ENCODE assay signal across 9 mouse cellular contexts in the genomic region with DNA sequence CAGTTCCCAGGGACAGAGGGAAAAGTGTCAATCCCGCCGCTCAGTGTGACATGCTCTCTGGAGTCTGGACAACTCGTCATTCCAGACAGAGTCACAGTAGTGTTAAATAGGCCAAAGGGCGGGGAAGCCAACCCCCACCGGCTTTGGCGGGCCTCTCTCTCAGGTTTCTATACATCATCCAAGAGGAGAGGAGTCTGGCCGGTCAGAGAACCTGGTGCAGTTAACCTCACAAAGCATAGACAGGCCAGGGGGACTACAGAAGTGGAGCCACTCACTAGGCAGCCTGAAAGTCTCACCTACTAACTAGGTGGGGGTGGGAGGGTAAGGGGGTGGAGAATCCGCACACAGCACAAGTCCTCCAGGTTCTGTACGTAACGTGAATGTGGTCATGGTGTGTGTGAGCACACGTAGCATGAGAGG.
DNase-seq lines count a peak whose midpoint lies in the region; ATAC-seq and TF ChIP-seq lines count a peak whose summit lies in the region.
"Had no signal": no experiment of that assay in that cellular context is flagged by ENCODE, and none has a peak within 500 bp of the region (broad histone marks: within the 10 kb centered on the region; RNA-seq: fewer than 3 reads in every experiment).

No protein-coding gene starts in this region.

- H3K9ac ChIP-seq in lung, embryonic 14.5 days: peak overlapping the region; percentile 67
- H3K9ac ChIP-seq in hindbrain, postnatal 0 days (replicated peaks; ENCODE audit: low read length): no peak overlapping the region
- no peak overlapping the region for H3K9ac ChIP-seq in liver, embryonic 14.5 days (replicated peaks)

- ATAC-seq in lung, embryonic 14.5 days (ENCODE audit: insufficient read depth): peak; percentile 50; the same call in 1 of the 2 replicates
- peak; percentile 27; the same call in 1 of the 2 replicates for ATAC-seq in hindbrain, postnatal 0 days
- peak; percentile 69 for ATAC-seq in liver, embryonic 14.5 days (ENCODE audit: insufficient read depth)

- TF ChIP-seq POLR2A in embryonic fibroblast, embryonic 13.5 days (IDR thresholded peaks at IDR 0.05; ENCODE audit: low read depth, low read length): peak; percentile 30

- no peaks in the 10 kb centered on the region for H3K27me3 ChIP-seq in lung, embryonic 14.5 days (ENCODE audit: insufficient read depth, low read length)
- H3K27me3 ChIP-seq in hindbrain, postnatal 0 days (ENCODE audit: insufficient read depth, low read length): no peaks in the 10 kb centered on the region
- H3K27me3 ChIP-seq in liver, embryonic 14.5 days (ENCODE audit: control insufficient read depth, insufficient read depth, low read length): no peaks in the 10 kb centered on the region

- H3K4me3 ChIP-seq in lung, embryonic 14.5 days (ENCODE audit: low read depth, low read length): peak overlapping the region; percentile 70
- H3K4me3 ChIP-seq in embryonic fibroblast, embryonic 13.5 days (ENCODE audit: insufficient read depth, low read length): peak overlapping the region; percentile 93
- peak overlapping the region; percentile 27 for H3K4me3 ChIP-seq in hindbrain, postnatal 0 days (ENCODE audit: low read length)
- H3K4me3 ChIP-seq in liver, embryonic 14.5 days (ENCODE audit: insufficient read depth in 1 of 2, low read depth in 2 of 2, low read length in 2 of 2): peak overlapping the region; percentile 27 to 51

- peak; percentile 58 for DNase-seq in lung, embryonic 14.5 days
- DNase-seq in lung, postnatal 14 days: no peak
- DNase-seq in hindbrain, postnatal 0 days (ENCODE audit: low spot score): no peak
- DNase-seq in liver, embryonic 14.5 days (ENCODE audit: low read depth in 3 of 3, low spot score in 3 of 3): no peak
- DNase-seq in yolk sac, embryonic 10.5 days (ENCODE audit: low spot score): peak; percentile 78
- no peak for DNase-seq in frontal cortex, postnatal 36 days (ENCODE audit: low spot score in 2 of 2)
- no peak for DNase-seq in layer of hippocampus, adult 9-10 months (ENCODE audit: low spot score)

- WGBS in lung, embryonic 14.5 days: 3% methylated on average over 11 of the region's 11 CpGs
- WGBS in hindbrain, postnatal 0 days: 3% methylated on average over 10 of the region's 11 CpGs
- 24% methylated on average over 11 of the region's 11 CpGs for WGBS in liver, embryonic 14.5 days (ENCODE audit: insufficient replicate concordance)

- H3K9me3 ChIP-seq in lung, embryonic 14.5 days (ENCODE audit: low read depth, low read length): no peaks in the 10 kb centered on the region
- no peaks in the 10 kb centered on the region for H3K9me3 ChIP-seq in hindbrain, postnatal 0 days (ENCODE audit: low read length)
- H3K9me3 ChIP-seq in liver, embryonic 14.5 days (ENCODE audit: control insufficient read depth, low read length): no peaks in the 10 kb centered on the region

- peaks cover 10% of the 10 kb centered on the region; the same call in 1 of the 2 replicates for H3K4me1 ChIP-seq in lung, embryonic 14.5 days (ENCODE audit: insufficient read depth)
- peaks cover 17% of the 10 kb centered on the region for H3K4me1 ChIP-seq in embryonic fibroblast, embryonic 13.5 days (ENCODE audit: control insufficient read depth, insufficient read depth, low read length)
- H3K4me1 ChIP-seq in hindbrain, postnatal 0 days (ENCODE audit: insufficient read depth, low read length): no peaks in the 10 kb centered on the region
- 0 out of 4 replicates have a peak, but pooled peaks cover 0 to 6% of the 10 kb centered on the region in 2 experiments for H3K4me1 ChIP-seq in liver, embryonic 14.5 days (replicated peaks; ENCODE audit: control insufficient read depth in 2 of 2, insufficient read depth in 2 of 2, low read length in 1 of 2)

- H3K36me3 ChIP-seq in lung, embryonic 14.5 days (ENCODE audit: insufficient read depth): peaks cover 8% of the 10 kb centered on the region; the same call in 1 of the 2 replicates
- no peaks in the 10 kb centered on the region for H3K36me3 ChIP-seq in hindbrain, postnatal 0 days (ENCODE audit: insufficient read depth, low read length)
- no peaks in the 10 kb centered on the region for H3K36me3 ChIP-seq in liver, embryonic 14.5 days (replicated peaks; ENCODE audit: control insufficient read depth, insufficient read depth, low read depth)

- no peak for TF ChIP-seq CTCF in lung, embryonic 14.5 days (IDR thresholded peaks at IDR 0.05; ENCODE audit: low read depth)
- TF ChIP-seq CTCF in embryonic fibroblast, embryonic 13.5 days (IDR thresholded peaks at IDR 0.05; ENCODE audit: borderline replicate concordance, insufficient read depth, low read length): no peak
- TF ChIP-seq CTCF in hindbrain, postnatal 0 days (IDR thresholded peaks at IDR 0.05; ENCODE audit: low read depth): no peak
- no peak for TF ChIP-seq CTCF in liver, embryonic 14.5 days (IDR thresholded peaks at IDR 0.05; ENCODE audit: low read depth)

- peak overlapping the region; percentile 80 for H3K27ac ChIP-seq in lung, embryonic 14.5 days (ENCODE audit: low read depth)
- H3K27ac ChIP-seq in embryonic fibroblast, embryonic 13.5 days (ENCODE audit: insufficient read depth, low read length): peak overlapping the region; percentile 30
- H3K27ac ChIP-seq in hindbrain, postnatal 0 days: no peak overlapping the region
- H3K27ac ChIP-seq in liver, embryonic 14.5 days: no peak overlapping the region
- H3K27ac ChIP-seq: macrophage had no signal

- H3K4me2 ChIP-seq in lung, embryonic 14.5 days: peak overlapping the region; percentile 73
- H3K4me2 ChIP-seq in hindbrain, postnatal 0 days (ENCODE audit: low read depth, low read length): peak overlapping the region; percentile 96
- peak overlapping the region; percentile 62 for H3K4me2 ChIP-seq in liver, embryonic 14.5 days (ENCODE audit: low read depth)

- TF ChIP-seq EP300 in liver, embryonic 14.5 days (IDR thresholded peaks at IDR 0.05; ENCODE audit: low read depth): no peak

Comparison
In these comparisons a context has a peak if more than half of its experiments do, and no peak if none do; other contexts are left out.
1. DNase-seq: peak in lung, embryonic 14.5 days (single experiment) and yolk sac, embryonic 10.5 days (single experiment); none in lung, postnatal 14 days (single experiment), hindbrain, postnatal 0 days (single experiment), liver, embryonic 14.5 days (0 of 3), frontal cortex, postnatal 36 days (0 of 2) and layer of hippocampus, adult 9-10 months (single experiment).
2. H3K27ac ChIP-seq: peak in lung, embryonic 14.5 days (single experiment) and embryonic fibroblast, embryonic 13.5 days (single experiment); none in hindbrain, postnatal 0 days (single experiment) and liver, embryonic 14.5 days (single experiment).
3. H3K4me3 ChIP-seq: peak in every context shown above with its lines; median percentile 93 in embryonic fibroblast, embryonic 13.5 days; 70 in lung, embryonic 14.5 days; 39 in liver, embryonic 14.5 days; 27 in hindbrain, postnatal 0 days.
4. Peak in every context shown above with its lines, with median percentiles within 50 percentile points of each other: ATAC-seq and H3K4me2 ChIP-seq.